Mouse (Mus musculus) erythroblast, adult 5-6 weeks (primary cell): ENCODE data around the gene Mkks. TPM values are rescaled to one million over a fixed set of nuclear protein-coding genes. Genes with fewer than 3 reads are reported as not detected.
A peak's percentile ranks its signal among the peaks of the same experiment; 100 is the strongest.

Source experiments
- ATAC-seq: replicated peaks from 2 replicates; pipeline ENCODE4 v1.8.0; 2016; ENCODE audit warnings: moderate number of reproducible peaks, mild to moderate bottlenecking, moderate TSS enrichment, inconsistent platforms; ENCODE audit not compliant: poor library complexity, low FRiP score, severe bottlenecking
- total RNA-seq, 2 experiments: library from RNA; stranded (forward) in 1 of 2; stranded (reverse) in 1 of 2; fragments of 150-400 nt in 1 of 2; fragments of 200-764, 138-1000 nt in 1 of 2; gene quantifications; 2 replicates each; pipeline versions ENCODE4 v1.2.3 to v1.2.4; 2015 to 2017; ENCODE audit warnings: low replicate concordance in 2 of 2

The Mkks gene
- 4.2 TPM in 2 replicates for total RNA-seq (2015; ENCODE audit: low replicate concordance)
- 1.2 and 7.0 TPM in 2 replicates for total RNA-seq (2017; ENCODE audit: low replicate concordance)

GRCm38 (mm10) chr2:136891068-136891950 lies at the start of gene Mkks, which contains the start of the genes Slx4ip and AL731706.1:
Gene Mkks (minus strand): TSS chr2:136891389.
Gene Slx4ip (plus strand): TSS chr2:136891218.
Gene AL731706.1 (minus strand): TSS chr2:136891389.
- peak; percentile 88 for ATAC-seq

- ATAC-seq, result no peak
Measured at GRCm38 (mm10) chr2:136938249-136938648, 47.1 kb upstream of the Mkks start.

DNA sequence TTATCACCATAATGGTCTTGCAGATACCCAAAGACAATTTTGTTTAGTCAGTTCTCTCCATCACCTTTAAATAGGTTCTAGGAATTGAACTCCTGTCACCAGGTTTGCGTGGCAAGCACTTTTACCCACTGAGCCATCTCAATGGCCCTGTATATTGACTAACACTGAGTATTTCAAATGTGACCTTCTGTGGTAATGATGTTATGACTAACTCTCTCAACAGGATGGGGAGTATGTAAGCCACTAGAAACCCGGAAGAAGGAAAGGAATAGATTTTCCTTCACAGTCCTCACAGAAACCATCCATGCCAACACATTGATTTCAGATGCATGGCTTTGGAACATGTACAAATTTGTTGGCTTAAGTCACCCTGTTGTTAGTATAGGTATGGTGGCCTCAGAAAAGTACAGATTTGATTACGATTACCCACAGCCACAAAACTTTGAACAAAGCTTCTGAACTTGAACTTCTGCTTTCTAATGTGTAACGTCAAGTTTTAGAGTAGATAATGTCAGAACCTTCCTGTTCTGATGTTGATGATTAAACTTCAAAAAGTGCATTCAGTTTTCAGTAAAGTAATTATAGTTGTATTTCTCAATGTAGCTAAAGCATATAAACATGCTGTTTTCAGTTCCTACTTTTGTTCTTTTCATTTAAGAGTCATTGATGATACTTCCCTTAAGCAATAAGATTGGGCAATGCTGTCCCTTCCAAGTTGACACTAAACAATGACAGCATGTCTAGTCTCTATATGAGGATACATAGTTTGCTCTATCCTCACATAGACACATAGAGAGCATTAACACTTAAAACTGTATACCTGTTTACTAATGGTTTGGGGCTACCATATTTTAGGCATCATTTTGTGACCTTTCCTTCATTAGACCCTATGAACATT lies 45.5 kb upstream of the Mkks start:
- no peak for ATAC-seq

- peak; percentile 96 for ATAC-seq
Measured at GRCm38 (mm10) chr2:136921003-136921408, 29.8 kb upstream of the Mkks start.

DNA sequence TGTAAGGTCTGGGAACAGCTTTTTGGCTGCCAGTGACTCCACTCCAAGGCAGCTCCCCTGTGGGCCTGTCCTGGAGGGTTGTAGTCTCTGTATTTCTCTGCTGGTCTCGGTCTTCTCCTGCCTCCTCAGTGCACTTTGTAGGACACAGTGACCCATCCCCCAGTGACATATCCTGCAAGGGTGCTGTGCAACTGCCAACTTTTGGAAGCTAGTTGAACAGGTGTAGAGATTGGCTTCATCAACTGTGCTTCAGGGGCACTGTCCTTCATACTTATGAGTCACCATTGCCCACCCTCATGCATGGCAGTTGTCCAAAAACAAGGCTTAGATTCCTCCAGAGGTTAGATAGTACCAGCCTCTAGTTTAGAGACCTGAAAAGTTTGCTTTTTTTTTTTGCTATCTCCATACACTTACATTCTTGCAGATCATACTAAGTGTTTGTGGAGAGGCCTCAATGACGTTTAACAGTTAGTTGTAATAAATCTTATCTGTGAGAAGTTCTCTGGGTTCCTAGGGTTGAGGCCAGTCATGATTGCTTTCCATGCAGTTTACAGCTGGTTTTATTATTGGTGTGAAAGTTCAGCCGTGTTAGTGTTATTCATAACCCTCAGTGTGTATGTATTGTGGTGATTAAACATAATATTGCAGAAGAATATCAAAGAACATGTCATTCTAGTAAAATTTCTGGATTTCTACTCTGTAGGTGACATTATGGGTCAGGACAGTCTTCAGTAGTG lies 29.2 kb upstream of the Mkks start:
- peak; percentile 48 for ATAC-seq

DNA sequence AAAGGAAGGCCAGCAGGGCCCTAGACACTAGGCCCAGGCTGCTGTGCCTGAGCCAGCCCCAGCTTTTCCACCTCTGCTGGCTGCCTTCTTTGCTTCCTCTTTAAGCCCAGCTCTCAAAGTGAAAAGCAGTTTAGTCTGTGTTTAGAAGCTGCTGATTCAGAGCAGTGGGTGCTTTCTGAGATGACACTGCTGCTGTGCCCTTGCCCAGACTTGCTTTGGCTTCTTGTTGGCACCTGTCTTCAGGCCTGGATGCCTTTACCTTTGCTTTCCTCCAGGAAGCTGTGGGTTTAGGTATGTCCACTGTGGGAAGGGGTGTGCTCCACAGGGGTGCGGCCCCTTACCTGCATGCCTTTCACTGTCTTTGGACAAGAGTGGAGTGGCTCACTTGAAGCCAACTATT lies 28.2 kb upstream of the Mkks start:
- ATAC-seq, result no peak

DNA sequence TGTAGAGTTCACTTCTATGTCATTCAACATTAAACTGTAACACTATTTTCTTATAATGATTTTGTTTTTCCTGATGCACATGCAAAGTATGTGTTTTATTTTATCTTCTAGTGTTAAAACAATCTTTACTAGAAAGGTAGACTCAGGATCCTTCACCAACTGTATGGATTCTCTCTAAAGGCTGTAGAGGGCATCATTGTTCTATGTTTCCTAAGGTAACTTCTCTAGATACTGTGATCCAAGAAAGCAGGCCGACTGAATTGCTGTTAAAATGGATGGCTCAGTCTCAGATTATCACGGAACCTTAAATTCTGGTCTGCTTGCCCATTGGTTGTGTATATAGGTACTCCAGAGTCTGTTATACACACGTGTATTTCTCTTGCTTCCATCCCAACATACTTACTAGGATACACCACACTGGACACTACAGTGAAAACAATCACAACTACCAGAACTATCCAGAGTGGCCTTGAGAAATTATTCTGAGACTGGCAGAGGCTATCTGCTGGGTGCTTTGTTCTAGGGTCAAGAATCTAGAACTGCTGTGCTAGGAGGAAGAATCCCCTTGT lies 23.2 kb upstream of the Mkks start:
- ATAC-seq, result no peak

GRCm38 (mm10) chr2:136913021-136913420 lies 21.8 kb upstream of the Mkks start:
- ATAC-seq, result no peak

DNA sequence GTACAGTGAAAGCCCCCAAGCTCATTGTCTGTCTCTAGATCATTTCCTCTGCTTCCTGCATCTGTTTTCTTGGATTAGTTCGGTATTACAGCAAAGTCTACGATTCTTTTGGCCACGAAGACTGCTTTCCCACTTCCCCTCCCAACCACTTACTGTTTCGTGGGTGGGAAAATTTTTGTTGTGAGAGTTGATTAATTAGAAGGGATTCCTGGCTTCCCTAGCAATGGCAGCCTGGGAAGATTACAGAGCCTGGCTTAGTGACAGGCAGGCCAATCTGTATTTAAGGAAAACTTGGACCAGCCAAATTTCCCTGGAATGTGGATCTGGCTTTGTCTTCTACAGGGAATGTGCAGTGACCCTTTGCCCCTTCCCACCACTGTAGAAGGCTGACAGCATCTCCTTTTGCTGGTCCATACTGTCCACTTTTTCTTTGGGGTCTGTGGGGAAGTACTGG lies 20.8 kb upstream of the Mkks start:
- no peak for ATAC-seq

GRCm38 (mm10) chr2:136909298-136909697 lies 18.1 kb upstream of the Mkks start:
- no peak for ATAC-seq

DNA sequence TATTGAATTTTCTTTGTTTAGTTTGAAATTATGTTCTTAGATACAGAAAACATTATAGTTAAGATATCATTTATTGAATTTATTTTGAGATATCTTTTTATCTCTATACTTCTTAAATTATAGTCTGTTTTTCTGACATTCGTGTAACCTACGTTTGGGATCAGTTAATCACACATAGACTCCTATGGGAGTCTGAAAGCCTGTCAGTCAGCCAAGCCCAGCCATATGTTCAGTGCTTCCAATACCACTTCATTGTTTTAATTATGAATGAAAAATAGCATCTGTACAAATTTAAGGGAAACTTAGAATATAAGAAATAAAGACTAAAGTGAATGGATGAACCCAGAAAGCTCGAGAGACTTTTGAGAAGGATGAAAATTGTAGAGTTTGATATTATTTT lies 17.4 kb upstream of the Mkks start:
- no peak for ATAC-seq

- ATAC-seq, result no peak
Measured at GRCm38 (mm10) chr2:136896131-136896530, 4.9 kb upstream of the Mkks start.

DNA sequence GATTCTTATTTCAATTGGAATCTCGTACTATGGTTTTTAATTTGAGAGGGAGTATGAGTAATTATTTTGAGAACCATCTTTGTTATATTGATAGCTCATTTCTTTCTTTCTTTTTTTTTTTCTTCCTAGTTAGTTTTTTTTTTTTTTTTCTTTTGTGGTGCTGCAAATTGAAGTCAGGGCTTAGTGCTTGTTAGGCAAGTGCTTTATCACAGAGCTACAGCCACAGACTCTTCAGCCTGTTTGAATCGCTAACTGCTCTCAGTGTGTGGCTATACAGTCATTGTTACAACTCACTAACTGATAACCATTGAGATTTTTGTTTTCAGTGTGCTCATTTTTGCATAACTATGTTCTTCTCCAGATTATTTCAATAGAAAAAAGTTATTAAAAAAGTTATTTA lies 3.3 kb upstream of the Mkks start:
- no peak for ATAC-seq

DNA sequence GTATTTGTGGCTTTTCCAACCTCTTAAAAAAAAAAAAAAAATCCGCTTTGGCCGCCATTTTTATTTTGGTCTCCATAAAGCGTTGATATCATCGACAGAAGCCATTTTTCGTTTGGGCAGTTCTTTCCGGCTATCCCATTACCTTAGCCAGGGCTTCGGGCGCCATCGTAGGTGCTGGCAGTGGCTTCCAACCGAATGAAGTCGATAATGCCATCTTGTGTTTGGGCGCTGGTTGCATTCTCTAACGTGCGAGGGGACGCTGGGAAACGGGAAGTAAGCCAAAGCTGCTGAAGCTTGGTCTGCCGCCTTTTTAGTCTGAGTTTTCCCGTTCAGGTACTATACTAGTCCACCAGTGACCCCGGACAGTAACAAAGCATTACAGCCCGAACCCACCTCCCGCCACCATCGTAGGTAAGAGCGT lies 772 bp upstream of the Mkks start:
- ATAC-seq, result peak; percentile 85

GRCm38 (mm10) chr2:136890716-136891067 lies 497 bp downstream of the Mkks start:
- ATAC-seq, result peak; percentile 72

DNA sequence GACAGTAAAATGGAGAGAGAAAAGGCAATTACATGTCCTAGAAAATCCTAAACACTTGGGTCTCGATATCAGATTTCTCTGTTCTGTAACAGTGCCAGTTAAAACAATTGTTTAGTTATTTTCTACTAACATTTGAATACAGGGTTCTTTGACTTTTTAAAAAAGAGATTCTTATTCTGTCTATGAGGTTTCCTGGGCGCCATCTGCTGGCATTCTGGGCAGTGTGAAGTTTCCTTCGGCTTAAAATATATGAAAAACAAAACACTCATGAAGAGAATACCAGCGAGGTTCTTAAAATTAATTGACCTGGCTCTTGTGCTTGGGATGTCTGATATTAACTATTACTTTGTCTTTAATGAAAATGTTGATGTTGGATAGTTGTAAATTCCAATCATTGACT lies 4.3 kb downstream of the Mkks start:
- ATAC-seq, result no peak

- no peak for ATAC-seq
Measured at GRCm38 (mm10) chr2:136885579-136885978, 5.6 kb downstream of the Mkks start, which contains the start of gene AL731706.2. Gene AL731706.2 (minus strand): TSS chr2:136885679.

- ATAC-seq, result no peak
Measured at GRCm38 (mm10) chr2:136854543-136855388, 36.4 kb downstream of the Mkks start.
